Mouse (Mus musculus) heart, embryonic 11.5 days (tissue): Measurements from ENCODE around the gene Tfrc. TPM values are rescaled to one million over a fixed set of nuclear protein-coding genes. Genes with fewer than 3 reads are reported as not detected.
"Not testable (repeated sequence)": the region's sequence is repeated elsewhere in the genome, so short reads cannot be mapped to it uniquely, and the experiment has no call there.

Experiments used
- ATAC-seq: fragments of 200-750 bp; cut with Nextera tagmentation; replicated peaks from 2 replicates; pipeline ENCODE4 v1.8.0; 2017; ENCODE audit warnings: moderate library complexity; ENCODE audit not compliant: insufficient number of reproducible peaks, low FRiP score, low TSS enrichment
- H3K27ac ChIP-seq: fragments of 300-500 bp; sonication (generic); 2 replicates; pipeline ENCODE4 v1.5.1; 2014; ENCODE audit warnings: mild to moderate bottlenecking, low read depth, low read length
- H3K27me3 ChIP-seq: fragments of 300-500 bp; sonication (generic); 2 replicates; pipeline ENCODE4 v1.6.1; 2014; ENCODE audit warnings: mild to moderate bottlenecking, low read length, mixed read lengths; ENCODE audit not compliant: control insufficient read depth, insufficient read depth
- H3K36me3 ChIP-seq: fragments of 300-500 bp; sonication (generic); 2 replicates; pipeline ENCODE4 v1.6.1; 2014; ENCODE audit warnings: mild to moderate bottlenecking, low read length, moderate library complexity, mixed read lengths; ENCODE audit not compliant: control insufficient read depth, insufficient read depth
- H3K4me1 ChIP-seq: fragments of 300-500 bp; sonication (generic); 2 replicates; pipeline ENCODE4 v1.6.1; 2014; ENCODE audit warnings: low read length; ENCODE audit not compliant: control insufficient read depth, insufficient read depth
- H3K4me2 ChIP-seq: fragments of 300-500 bp; sonication (generic); 2 replicates; pipeline ENCODE4 v1.6.1; 2014; ENCODE audit warnings: mild to moderate bottlenecking, moderate library complexity
- H3K4me3 ChIP-seq: fragments of 300-500 bp; sonication (generic); 2 replicates; pipeline ENCODE4 v1.5.1; 2014; ENCODE audit warnings: low read depth, low read length
- H3K9ac ChIP-seq: fragments of 300-500 bp; sonication (generic); 2 replicates; pipeline ENCODE4 v1.6.1; 2014; ENCODE audit warnings: mild to moderate bottlenecking, low read depth, low read length, moderate library complexity
- H3K9me3 ChIP-seq: fragments of 300-500 bp; sonication (generic); replicated peaks from 2 replicates; pipeline ENCODE4 v1.6.1; 2016; ENCODE audit warnings: low read length; ENCODE audit not compliant: control insufficient read depth
- WGBS: fragments of 180-500 bp; shearing (Covaris S2); extraction: QIAGEN DNeasy Blood & Tissue Kit; methylation state at CpG from one replicate; pipeline ENCODE4 v1.1.7; 2014; ENCODE audit not compliant: insufficient replicate concordance; 5-methylcytosine and 5-hydroxymethylcytosine counted together
- polyA plus RNA-seq: library from polyadenylated mRNA; unstranded; fragments of >200 nt; fragmentation: Nextera tagmentation; extraction: Ambion mirVana; gene quantifications from 2 replicates; pipeline ENCODE4 v1.2.1, GENCODE M21; 2014

Tfrc gene
- polyA plus RNA-seq, 1 experiment from 2014 or later = 66.7 TPM

GRCm38 (mm10) chr16:32640683-32641082 lies 32.0 kb downstream of the Tfrc start:
- H3K4me1 ChIP-seq = peaks cover 16% of the 10 kb centered on the region
- H3K36me3 ChIP-seq, H3K27me3 ChIP-seq, H3K9ac ChIP-seq, H3K27ac ChIP-seq, H3K9me3 ChIP-seq, ATAC-seq, H3K4me2 ChIP-seq, H3K4me3 ChIP-seq: not testable (repeated sequence)
- WGBS = 75% methylated on average over 2 of the region's 2 CpGs

- no peaks in the 10 kb centered on the region for H3K36me3 ChIP-seq
- no peak overlapping the region for H3K4me3 ChIP-seq
- H3K27me3 ChIP-seq = no peaks in the 10 kb centered on the region
- H3K9me3 ChIP-seq = no peaks in the 10 kb centered on the region
- H3K4me1 ChIP-seq = peaks cover 22% of the 10 kb centered on the region
- 66% methylated on average over 20 of the region's 20 CpGs for WGBS
- H3K9ac ChIP-seq = no peak overlapping the region
- H3K27ac ChIP-seq = no peak overlapping the region
- ATAC-seq = no peak
- no peak overlapping the region for H3K4me2 ChIP-seq
Measured at GRCm38 (mm10) chr16:32641440-32642219, 32.9 kb downstream of the Tfrc start.

- 71% methylated on average over 13 of the region's 13 CpGs for WGBS
Measured at GRCm38 (mm10) chr16:32642280-32642679, 33.6 kb downstream of the Tfrc start.

GRCm38 (mm10) chr16:32643661-32644061 lies 34.9 kb downstream of the Tfrc start, which contains the start of gene Tnk2:
Gene Tnk2, plus strand, starts transcription at chr16:32643874.
- Histone ChIP-seq H3K27ac (peak within 1 kb of the TSS; percentile 64), H3K36me3 (no peaks in the 10 kb centered on the region), H3K4me2 (peak within 1 kb of the TSS; percentile 97), H3K4me3 (peak within 1 kb of the TSS; percentile 95), H3K9ac (peak within 1 kb of the TSS; percentile 90), H3K4me1 (peaks cover 22% of the 10 kb centered on the region), H3K9me3 (no peaks in the 10 kb centered on the region), H3K27me3 (no peaks in the 10 kb centered on the region)
- WGBS = 2% methylated on average over 23 of the region's 40 CpGs
- peak; percentile 89 for ATAC-seq

More at GRCm38 (mm10) chr16:32642280-32642679, 33.6 kb downstream of the Tfrc start:
- Histone ChIP-seq H3K9me3 (no peaks in the 10 kb centered on the region), H3K27me3 (no peaks in the 10 kb centered on the region), H3K4me2 (no peak overlapping the region), H3K27ac (no peak overlapping the region), H3K36me3 (no peaks in the 10 kb centered on the region), H3K4me3 (no peak overlapping the region), H3K9ac (no peak overlapping the region), H3K4me1 (peaks cover 22% of the 10 kb centered on the region)
- ATAC-seq = no peak

GRCm38 (mm10) chr16:32644069-32644800 lies 35.5 kb downstream of the Tfrc start:
- no peaks in the 10 kb centered on the region for H3K27me3 ChIP-seq
- WGBS = 2% methylated on average over 67 of the region's 82 CpGs
- peak overlapping the region; percentile 90 for H3K9ac ChIP-seq
- ATAC-seq = peak; percentile 70
- H3K9me3 ChIP-seq = no peaks in the 10 kb centered on the region
- peak overlapping the region; percentile 95 for H3K4me3 ChIP-seq
- H3K4me2 ChIP-seq = peak overlapping the region; percentile 97
- no peaks in the 10 kb centered on the region for H3K36me3 ChIP-seq
- H3K4me1 ChIP-seq = peaks cover 22% of the 10 kb centered on the region
- peak overlapping the region; percentile 64 for H3K27ac ChIP-seq

GRCm38 (mm10) chr16:32644801-32645170 lies 36.1 kb downstream of the Tfrc start:
- peak overlapping the region; percentile 90 for H3K9ac ChIP-seq
- no peaks in the 10 kb centered on the region for H3K36me3 ChIP-seq
- peak overlapping the region; percentile 97 for H3K4me2 ChIP-seq
- peak overlapping the region; percentile 64; the same call in 1 of the 2 replicates for H3K27ac ChIP-seq
- H3K27me3 ChIP-seq = no peaks in the 10 kb centered on the region
- WGBS = 6% methylated on average over 12 of the region's 12 CpGs
- ATAC-seq = no peak
- H3K4me1 ChIP-seq = peaks cover 22% of the 10 kb centered on the region
- peak overlapping the region; percentile 95 for H3K4me3 ChIP-seq
- no peaks in the 10 kb centered on the region for H3K9me3 ChIP-seq

- Histone ChIP-seq H3K4me3 (peak overlapping the region; percentile 95), H3K4me1 (peaks cover 22% of the 10 kb centered on the region), H3K4me2 (peak overlapping the region; percentile 97), H3K9me3 (no peaks in the 10 kb centered on the region), H3K9ac (no peak overlapping the region), H3K27ac (no peak overlapping the region), H3K27me3 (no peaks in the 10 kb centered on the region), H3K36me3 (no peaks in the 10 kb centered on the region)
- WGBS = 14% methylated on average over 14 of the region's 14 CpGs
- no peak for ATAC-seq
Measured at GRCm38 (mm10) chr16:32645361-32645914, 36.7 kb downstream of the Tfrc start.

- Histone ChIP-seq H3K4me1 (peaks cover 22% of the 10 kb centered on the region), H3K9me3 (no peaks in the 10 kb centered on the region), H3K4me2 (peak overlapping the region; percentile 97), H3K4me3 (peak overlapping the region; percentile 95; the same call in 1 of the 2 replicates), H3K27me3 (no peaks in the 10 kb centered on the region), H3K27ac (no peak overlapping the region), H3K36me3 (no peaks in the 10 kb centered on the region), H3K9ac (no peak overlapping the region)
- 87% methylated on average over 9 of the region's 9 CpGs for WGBS
- ATAC-seq = no peak
Measured at GRCm38 (mm10) chr16:32646014-32646413, 37.3 kb downstream of the Tfrc start.
